Mouse (Mus musculus): ENCODE measurements around the gene Il17c. TPM values are rescaled to one million over a fixed set of nuclear protein-coding genes. Genes with fewer than 3 reads are reported as not detected.
A peak's percentile ranks its signal among the peaks of the same experiment; 100 is the strongest.

Il17c gene
- polyA plus RNA-seq, 2 experiments: 0.49 TPM; not detected in 1

- ATAC-seq (ENCODE audit: low FRiP score, low read depth) (no peak), DNase-seq (ENCODE audit: low spot score) (no peak)
- Histone ChIP-seq H3K36me3 (ENCODE audit: control insufficient read depth, insufficient read depth, low read length) (peaks cover 7% of the 10 kb centered on the region; the same call in 1 of the 2 replicates), H3K4me2 (replicated peaks; ENCODE audit: low read depth, low read length, severe bottlenecking) (no peak overlapping the region), H3K9ac (ENCODE audit: low read depth, low read length, severe bottlenecking) (no peak overlapping the region), H3K4me1 (ENCODE audit: control insufficient read depth, insufficient read depth, low read length) (peaks cover 14% of the 10 kb centered on the region), H3K9me3 (ENCODE audit: control insufficient read depth, low read length) (no peaks in the 10 kb centered on the region), H3K27ac (replicated peaks; ENCODE audit: low read depth, low read length) (no peak overlapping the region), H3K4me3 (replicated peaks; ENCODE audit: low read length) (no peak overlapping the region), H3K27me3 (ENCODE audit: control insufficient read depth, insufficient read depth, low read length) (no peaks in the 10 kb centered on the region)
- 80% methylated on average over 3 of the region's 3 CpGs for WGBS
- no peak for TF ChIP-seq POLR2A (IDR thresholded peaks at IDR 0.05; ENCODE audit: borderline replicate concordance, extremely low read depth, insufficient read depth, insufficient read length)
These were observed 8.8 kb downstream of the Il17c start for GRCm38 (mm10) chr8:122430646-122431045.

GRCm38 (mm10) chr8:122431694-122432442 lies 10.0 kb downstream of the Il17c start:
- Histone ChIP-seq H3K27me3 (ENCODE audit: control insufficient read depth, insufficient read depth, low read length) (no peaks in the 10 kb centered on the region), H3K36me3 (ENCODE audit: control insufficient read depth, insufficient read depth, low read length) (peaks cover 19% of the 10 kb centered on the region), H3K4me1 (ENCODE audit: control insufficient read depth, insufficient read depth, low read length) (peaks cover 14% of the 10 kb centered on the region), H3K27ac (replicated peaks; ENCODE audit: low read depth, low read length) (peak overlapping the region; percentile 38; the same call in 1 of the 2 replicates), H3K4me2 (replicated peaks; ENCODE audit: low read depth, low read length, severe bottlenecking) (peak overlapping the region; percentile 94), H3K9me3 (ENCODE audit: control insufficient read depth, low read length) (no peaks in the 10 kb centered on the region), H3K4me3 (replicated peaks; ENCODE audit: low read length) (peak overlapping the region; percentile 57), H3K9ac (ENCODE audit: low read depth, low read length, severe bottlenecking) (peak overlapping the region; percentile 79)
- ATAC-seq (ENCODE audit: low FRiP score, low read depth) (no peak), DNase-seq (ENCODE audit: low spot score) (no peak)
- 36% methylated on average over 18 of the region's 18 CpGs for WGBS
- no peak for TF ChIP-seq POLR2A (IDR thresholded peaks at IDR 0.05; ENCODE audit: borderline replicate concordance, extremely low read depth, insufficient read depth, insufficient read length)

- Histone ChIP-seq H3K4me2 (replicated peaks; ENCODE audit: low read depth, low read length, severe bottlenecking) (peak within 1 kb of the TSS; percentile 94), H3K27ac (replicated peaks; ENCODE audit: low read depth, low read length) (peak within 1 kb of the TSS; percentile 38; the same call in 1 of the 2 replicates), H3K4me1 (ENCODE audit: control insufficient read depth, insufficient read depth, low read length) (peaks cover 14% of the 10 kb centered on the region), H3K9ac (ENCODE audit: low read depth, low read length, severe bottlenecking) (peak within 1 kb of the TSS; percentile 79), H3K36me3 (ENCODE audit: control insufficient read depth, insufficient read depth, low read length) (peaks cover 27% of the 10 kb centered on the region), H3K9me3 (ENCODE audit: control insufficient read depth, low read length) (no peaks in the 10 kb centered on the region), H3K27me3 (ENCODE audit: control insufficient read depth, insufficient read depth, low read length) (no peaks in the 10 kb centered on the region), H3K4me3 (replicated peaks; ENCODE audit: low read length) (peak within 1 kb of the TSS; percentile 57)
- TF ChIP-seq POLR2A (IDR thresholded peaks at IDR 0.05; ENCODE audit: borderline replicate concordance, extremely low read depth, insufficient read depth, insufficient read length): peak; percentile 51; the same call in 1 of the 2 replicates
- 4% methylated on average over 35 of the region's 45 CpGs for WGBS
- DNase-seq (ENCODE audit: low spot score) (peak; percentile 47), ATAC-seq (ENCODE audit: low FRiP score, low read depth) (peak; percentile 81)
These were observed 10.8 kb downstream of the Il17c start, which contains the start of gene Cyba for GRCm38 (mm10) chr8:122432443-122433268. Gene Cyba (minus strand): TSS chr8:122432930.

GRCm38 (mm10) chr8:122433269-122433905 lies 11.6 kb downstream of the Il17c start:
- no peak for TF ChIP-seq POLR2A (IDR thresholded peaks at IDR 0.05; ENCODE audit: borderline replicate concordance, extremely low read depth, insufficient read depth, insufficient read length)
- 0 out of 2 replicates have a peak overlapping the region, but pooled peaks have one; percentile 57 for H3K4me3 ChIP-seq (replicated peaks; ENCODE audit: low read length)
- 69% methylated on average over 11 of the region's 11 CpGs for WGBS
- ATAC-seq (ENCODE audit: low FRiP score, low read depth) (peak; percentile 38), DNase-seq (ENCODE audit: low spot score) (no peak)
- H3K4me1 ChIP-seq (ENCODE audit: control insufficient read depth, insufficient read depth, low read length): peaks cover 14% of the 10 kb centered on the region
- H3K9ac ChIP-seq (ENCODE audit: low read depth, low read length, severe bottlenecking): no peak overlapping the region
- H3K4me2 ChIP-seq (replicated peaks; ENCODE audit: low read depth, low read length, severe bottlenecking): peak overlapping the region; percentile 94; the same call in 1 of the 2 replicates
- 0 out of 2 replicates have a peak overlapping the region, but pooled peaks have one; percentile 38 for H3K27ac ChIP-seq (replicated peaks; ENCODE audit: low read depth, low read length)
- peaks cover 30% of the 10 kb centered on the region for H3K36me3 ChIP-seq (ENCODE audit: control insufficient read depth, insufficient read depth, low read length)
- H3K9me3 ChIP-seq (ENCODE audit: control insufficient read depth, low read length): no peaks in the 10 kb centered on the region
- H3K27me3 ChIP-seq (ENCODE audit: control insufficient read depth, insufficient read depth, low read length): no peaks in the 10 kb centered on the region

- H3K4me1 ChIP-seq (ENCODE audit: control insufficient read depth, insufficient read depth, low read length): peaks cover 14% of the 10 kb centered on the region
- no peak for TF ChIP-seq POLR2A (IDR thresholded peaks at IDR 0.05; ENCODE audit: borderline replicate concordance, extremely low read depth, insufficient read depth, insufficient read length)
- 90% methylated on average over 6 of the region's 6 CpGs for WGBS
- H3K9me3 ChIP-seq (ENCODE audit: control insufficient read depth, low read length): no peaks in the 10 kb centered on the region
- H3K36me3 ChIP-seq (ENCODE audit: control insufficient read depth, insufficient read depth, low read length): peaks cover 42% of the 10 kb centered on the region
- H3K9ac ChIP-seq (ENCODE audit: low read depth, low read length, severe bottlenecking): no peak overlapping the region
- H3K27ac ChIP-seq (replicated peaks; ENCODE audit: low read depth, low read length): no peak overlapping the region
- ATAC-seq (ENCODE audit: low FRiP score, low read depth) (no peak), DNase-seq (ENCODE audit: low spot score) (no peak)
- H3K4me3 ChIP-seq (replicated peaks; ENCODE audit: low read length): no peak overlapping the region
- no peaks in the 10 kb centered on the region for H3K27me3 ChIP-seq (ENCODE audit: control insufficient read depth, insufficient read depth, low read length)
- H3K4me2 ChIP-seq (replicated peaks; ENCODE audit: low read depth, low read length, severe bottlenecking): no peak overlapping the region
These were observed 13.6 kb downstream of the Il17c start for GRCm38 (mm10) chr8:122435375-122435774.
